Mouse (Mus musculus) brain, embryonic 18.5 days (tissue): ENCODE data around the gene Tsen15.

Source experiments
- DNase-seq: peaks from one replicate; pipeline ENCODE4 v3.0.0-alpha.2; 2012; ENCODE audit warnings: low read depth, low spot score

Gene Tsen15

GRCm38 (mm10) chr1:152386188-152386835 lies at the start of gene Tsen15:
TSS of gene Tsen15 (minus strand) at chr1:152386688.
- DNase-seq, result no peak

GRCm38 (mm10) chr1:152434166-152434565 lies 47.7 kb upstream of the Tsen15 start:
- no peak for DNase-seq

GRCm38 (mm10) chr1:152429805-152430204 lies 43.3 kb upstream of the Tsen15 start:
- DNase-seq, result no peak

GRCm38 (mm10) chr1:152427912-152428581 lies 41.6 kb upstream of the Tsen15 start:
- no peak for DNase-seq

GRCm38 (mm10) chr1:152423052-152423451 lies 36.6 kb upstream of the Tsen15 start:
- DNase-seq, result no peak

GRCm38 (mm10) chr1:152422295-152422694 lies 35.8 kb upstream of the Tsen15 start:
- no peak for DNase-seq

- no peak for DNase-seq
Measured at GRCm38 (mm10) chr1:152417602-152418001, 31.1 kb upstream of the Tsen15 start.

- DNase-seq, result no peak
Measured at GRCm38 (mm10) chr1:152416306-152416904, 29.9 kb upstream of the Tsen15 start.

GRCm38 (mm10) chr1:152414451-152414850 lies 28.0 kb upstream of the Tsen15 start:
- DNase-seq, result no peak

GRCm38 (mm10) chr1:152413961-152414360 lies 27.5 kb upstream of the Tsen15 start:
- DNase-seq, result no peak

GRCm38 (mm10) chr1:152413116-152413515 lies 26.6 kb upstream of the Tsen15 start:
- no peak for DNase-seq

- no peak for DNase-seq
Measured at GRCm38 (mm10) chr1:152410657-152411056, 24.2 kb upstream of the Tsen15 start.

- DNase-seq, result no peak
Measured at GRCm38 (mm10) chr1:152409356-152409755, 22.9 kb upstream of the Tsen15 start.

GRCm38 (mm10) chr1:152407021-152407946 lies 20.8 kb upstream of the Tsen15 start:
- no peak for DNase-seq

- DNase-seq, result no peak
Measured at GRCm38 (mm10) chr1:152400556-152401540, 14.4 kb upstream of the Tsen15 start.

GRCm38 (mm10) chr1:152399790-152400555 lies 13.5 kb upstream of the Tsen15 start, which contains the start of gene Colgalt2:
TSS of gene Colgalt2 (plus strand) at chr1:152399830.
- DNase-seq, result no peak

- no peak for DNase-seq
Measured at GRCm38 (mm10) chr1:152398708-152399107, 12.2 kb upstream of the Tsen15 start.

- DNase-seq, result no peak
Measured at GRCm38 (mm10) chr1:152394956-152395515, 8.5 kb upstream of the Tsen15 start.

GRCm38 (mm10) chr1:152394137-152394536 lies 7.6 kb upstream of the Tsen15 start:
- no peak for DNase-seq
